Mouse (Mus musculus): ENCODE data around the gene Jup. TPM values are rescaled to one million over a fixed set of nuclear protein-coding genes. Genes with fewer than 3 reads are reported as not detected.
"Not testable (repeated sequence)": the region's sequence is repeated elsewhere in the genome, so short reads cannot be mapped to it uniquely, and the experiment has no call there.

The Jup gene
- total and polyA plus RNA-seq, 3 experiments, result 234 to 318 (median 237) TPM

DNA sequence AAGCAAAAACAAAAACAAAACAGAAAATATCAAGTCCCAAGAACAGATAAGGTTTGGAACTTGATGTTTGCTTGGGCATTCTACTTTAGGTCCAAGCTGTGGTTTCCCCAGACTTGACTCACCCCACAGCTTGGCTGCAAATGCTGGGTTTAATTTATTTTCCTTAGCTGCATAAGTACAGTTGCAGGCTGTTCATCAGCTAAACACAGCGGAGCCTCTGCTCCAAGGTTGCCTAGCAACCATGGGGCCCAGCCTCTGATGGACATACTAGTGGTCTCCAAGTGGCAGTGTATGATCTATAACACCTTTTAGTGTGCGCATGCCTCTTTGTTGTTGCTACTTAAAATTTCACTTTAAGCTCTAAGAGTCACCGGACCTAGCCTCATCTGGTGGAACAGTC lies 61.8 kb downstream of the Jup start:
- 67% methylated on average over 3 of the region's 3 CpGs for WGBS
- Histone ChIP-seq H3K4me1 (ENCODE audit: control insufficient read depth, insufficient read depth, low read length) (no peaks in the 10 kb centered on the region), H3K4me3 (no peak overlapping the region), H3K27ac (no peak overlapping the region), H3K79me2 (replicated peaks; ENCODE audit: control insufficient read depth, insufficient read depth, low read length) (no peaks in the 10 kb centered on the region), H3K9ac (ENCODE audit: low read depth, low read length) (no peak overlapping the region), H3K27me3 (ENCODE audit: control insufficient read depth, insufficient read depth, low read length) (no peaks in the 10 kb centered on the region), H3K36me3 (ENCODE audit: control insufficient read depth, insufficient read depth, low read length) (no peaks in the 10 kb centered on the region)
- no peak for DNase-seq
- TF ChIP-seq EP300 (IDR thresholded peaks at IDR 0.05; ENCODE audit: insufficient read depth, low read depth, low read length), result no peak
- TF ChIP-seq CTCF (IDR thresholded peaks at IDR 0.05), result no peak
- TF ChIP-seq POLR2A (IDR thresholded peaks at IDR 0.05; ENCODE audit: insufficient read depth, low read depth, low read length), result no peak
- intact Hi-C loops (cut with DNase I), result no loop called here

DNA sequence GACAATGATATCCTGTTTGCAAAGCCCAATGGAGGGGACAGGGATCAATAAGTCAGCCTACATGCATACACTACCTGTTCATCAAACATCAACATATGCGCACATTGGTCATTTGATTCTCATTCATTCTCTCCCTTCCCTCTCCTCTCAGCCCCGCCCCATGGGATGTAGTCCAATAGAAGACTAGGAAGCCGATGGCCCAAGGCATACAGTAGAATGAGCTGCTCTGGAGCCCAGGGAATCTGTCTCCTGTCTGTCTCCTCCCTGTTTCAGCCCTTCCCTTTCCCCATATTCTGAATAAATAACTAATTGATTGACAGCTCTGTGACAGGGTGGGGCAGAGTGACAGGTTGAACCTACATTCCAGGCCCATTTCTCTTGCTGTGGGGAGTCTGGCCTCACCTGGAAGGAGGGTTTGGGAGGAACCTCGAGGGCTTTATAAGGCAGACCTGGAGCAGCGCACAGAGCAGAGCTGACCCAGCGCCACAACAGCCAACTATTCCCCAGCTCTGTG lies 63.6 kb downstream of the Jup start, which contains the start of gene Gast:
Gast (plus strand) TSS at position 464 of the 514 bp plus-strand sequence.
- 70% methylated on average over 6 of the region's 6 CpGs for WGBS
- no peak for TF ChIP-seq POLR2A (IDR thresholded peaks at IDR 0.05; ENCODE audit: insufficient read depth, low read depth, low read length)
- TF ChIP-seq EP300 (IDR thresholded peaks at IDR 0.05; ENCODE audit: insufficient read depth, low read depth, low read length), result no peak
- no peak for TF ChIP-seq CTCF (IDR thresholded peaks at IDR 0.05)
- DNase-seq, result no peak

DNA sequence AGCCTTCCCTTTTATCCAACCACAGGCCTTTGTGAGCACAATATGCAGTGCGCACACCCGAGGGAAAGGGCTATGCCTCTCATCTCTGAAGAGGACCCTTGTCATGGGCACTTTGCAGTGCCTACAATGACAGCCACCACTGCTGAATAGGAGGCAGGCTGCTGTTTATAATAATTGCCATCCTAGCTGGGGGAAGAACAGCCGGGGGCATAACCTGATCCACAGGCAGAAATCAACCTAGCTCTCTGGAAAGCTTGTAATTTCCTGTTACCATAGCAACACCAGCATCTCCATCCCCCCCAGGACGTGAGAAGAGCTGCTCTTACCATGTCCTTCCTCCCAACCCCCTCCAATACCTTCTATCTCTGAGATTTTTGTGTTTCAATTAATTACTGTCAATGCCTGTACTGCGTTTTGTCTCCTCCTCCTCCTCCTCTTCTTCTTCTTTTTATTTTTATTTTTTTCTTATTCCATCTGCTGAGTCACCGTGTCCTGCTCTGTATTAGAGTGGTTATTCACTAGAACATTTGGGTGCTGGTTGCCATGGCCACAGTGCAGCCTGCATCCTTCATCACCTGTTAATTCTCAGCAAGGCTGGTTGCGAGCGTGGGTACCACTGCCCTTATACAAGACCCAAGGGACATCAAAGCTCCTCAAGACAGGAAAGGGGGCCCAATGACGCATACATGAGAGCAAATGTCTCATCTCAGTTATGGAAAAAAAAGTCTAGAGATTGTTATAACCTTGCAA lies 64.6 kb downstream of the Jup start:
- no peak overlapping the region for H3K27ac ChIP-seq
- WGBS, result 63% methylated on average over 9 of the region's 9 CpGs
- no peaks in the 10 kb centered on the region for H3K27me3 ChIP-seq (ENCODE audit: control insufficient read depth, insufficient read depth, low read length)
- no peak overlapping the region for H3K9ac ChIP-seq (ENCODE audit: low read depth, low read length)
- H3K4me1 ChIP-seq (ENCODE audit: control insufficient read depth, insufficient read depth, low read length), result no peaks in the 10 kb centered on the region
- TF ChIP-seq EP300 (IDR thresholded peaks at IDR 0.05; ENCODE audit: insufficient read depth, low read depth, low read length) (no peak), POLR2A (IDR thresholded peaks at IDR 0.05; ENCODE audit: insufficient read depth, low read depth, low read length) (no peak), CTCF (IDR thresholded peaks at IDR 0.05) (no peak)
- no peaks in the 10 kb centered on the region for H3K36me3 ChIP-seq (ENCODE audit: control insufficient read depth, insufficient read depth, low read length)
- no peaks in the 10 kb centered on the region for H3K79me2 ChIP-seq (replicated peaks; ENCODE audit: control insufficient read depth, insufficient read depth, low read length)
- no peak overlapping the region for H3K4me3 ChIP-seq
- intact Hi-C loops (cut with DNase I), result no loop called here
- DNase-seq, result no peak

More for the DNA sequence above, 63.6 kb downstream of the Jup start, which contains the start of gene Gast:
- Histone ChIP-seq H3K79me2 (replicated peaks; ENCODE audit: control insufficient read depth, insufficient read depth, low read length) (no peaks in the 10 kb centered on the region), H3K4me1 (ENCODE audit: control insufficient read depth, insufficient read depth, low read length) (no peaks in the 10 kb centered on the region), H3K9ac (ENCODE audit: low read depth, low read length) (no peak within 1 kb of the TSS), H3K36me3 (ENCODE audit: control insufficient read depth, insufficient read depth, low read length) (no peaks in the 10 kb centered on the region), H3K27ac (no peak within 1 kb of the TSS), H3K27me3 (ENCODE audit: control insufficient read depth, insufficient read depth, low read length) (no peaks in the 10 kb centered on the region), H3K4me3 (no peak within 1 kb of the TSS)
- intact Hi-C loops (cut with DNase I), result no loop called here

DNA sequence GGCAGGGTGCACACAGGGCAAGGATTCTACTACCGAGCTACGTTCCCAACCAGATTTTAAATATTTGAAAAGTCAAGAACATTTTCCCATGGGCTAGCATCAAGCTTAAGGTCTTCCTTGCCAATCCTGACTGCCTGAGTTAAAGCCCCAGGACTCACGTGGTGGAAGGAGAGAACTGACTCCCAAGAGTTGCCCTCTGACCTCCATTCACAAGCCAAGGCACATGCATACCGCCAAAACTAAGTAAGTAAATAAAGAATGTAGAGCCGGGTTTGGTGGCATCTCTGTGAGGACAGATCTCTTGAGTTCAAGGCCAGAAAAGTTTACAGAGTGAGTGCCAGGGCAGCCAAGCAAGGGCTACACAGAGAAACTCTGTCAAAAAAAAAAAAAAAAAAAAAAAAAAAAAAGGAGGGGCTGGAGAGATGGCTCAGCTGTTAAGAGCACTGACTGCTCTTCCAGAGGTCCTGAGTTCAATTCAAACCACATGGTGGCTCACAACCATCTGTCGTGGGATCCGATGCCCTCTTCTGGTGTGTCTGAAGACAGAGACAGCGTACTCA lies 66.7 kb downstream of the Jup start:
- 63% methylated on average over 8 of the region's 8 CpGs for WGBS
- H3K27ac ChIP-seq, result not testable (repeated sequence)

DNA sequence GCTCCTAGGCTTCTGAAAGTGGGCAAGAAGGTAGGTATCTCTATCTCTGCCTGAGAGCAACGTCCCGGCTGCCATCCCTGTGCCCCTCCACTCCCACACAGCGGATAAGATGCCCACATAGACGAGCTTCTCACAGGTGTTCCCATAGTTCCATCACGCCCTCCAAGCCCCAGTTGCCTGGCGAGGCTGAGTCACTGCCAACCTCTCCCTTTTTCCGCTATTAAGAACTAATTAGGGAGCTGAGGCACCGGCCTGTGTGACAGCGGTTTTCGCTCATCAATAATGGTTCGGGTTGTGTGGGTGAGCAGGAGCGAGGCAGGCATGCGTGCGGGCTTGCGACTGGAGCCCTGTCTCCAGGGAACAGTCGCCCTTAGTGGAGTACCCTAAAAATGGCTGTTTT lies 67.3 kb downstream of the Jup start:
- H3K27me3 ChIP-seq (ENCODE audit: control insufficient read depth, insufficient read depth, low read length), result no peaks in the 10 kb centered on the region
- H3K4me3 ChIP-seq, result no peak overlapping the region
- no peaks in the 10 kb centered on the region for H3K4me1 ChIP-seq (ENCODE audit: control insufficient read depth, insufficient read depth, low read length)
- intact Hi-C loops (cut with DNase I), result no loop called here
- no peak for TF ChIP-seq CTCF (IDR thresholded peaks at IDR 0.05)
- TF ChIP-seq EP300 (IDR thresholded peaks at IDR 0.05; ENCODE audit: insufficient read depth, low read depth, low read length), result no peak
- TF ChIP-seq POLR2A (IDR thresholded peaks at IDR 0.05; ENCODE audit: insufficient read depth, low read depth, low read length), result no peak
- H3K9ac ChIP-seq (ENCODE audit: low read depth, low read length), result no peak overlapping the region
- 74% methylated on average over 16 of the region's 16 CpGs for WGBS
- H3K79me2 ChIP-seq (replicated peaks; ENCODE audit: control insufficient read depth, insufficient read depth, low read length), result no peaks in the 10 kb centered on the region
- no peaks in the 10 kb centered on the region for H3K36me3 ChIP-seq (ENCODE audit: control insufficient read depth, insufficient read depth, low read length)
- H3K27ac ChIP-seq, result no peak overlapping the region
- DNase-seq, result no peak

More for the DNA sequence above, 66.7 kb downstream of the Jup start:
- H3K4me1 ChIP-seq (ENCODE audit: control insufficient read depth, insufficient read depth, low read length); intact Hi-C loops (cut with DNase I); H3K79me2 ChIP-seq (replicated peaks; ENCODE audit: control insufficient read depth, insufficient read depth, low read length); DNase-seq; H3K27me3 ChIP-seq (ENCODE audit: control insufficient read depth, insufficient read depth, low read length); H3K9ac ChIP-seq (ENCODE audit: low read depth, low read length); H3K36me3 ChIP-seq (ENCODE audit: control insufficient read depth, insufficient read depth, low read length); H3K4me3 ChIP-seq: not testable (repeated sequence)

DNA sequence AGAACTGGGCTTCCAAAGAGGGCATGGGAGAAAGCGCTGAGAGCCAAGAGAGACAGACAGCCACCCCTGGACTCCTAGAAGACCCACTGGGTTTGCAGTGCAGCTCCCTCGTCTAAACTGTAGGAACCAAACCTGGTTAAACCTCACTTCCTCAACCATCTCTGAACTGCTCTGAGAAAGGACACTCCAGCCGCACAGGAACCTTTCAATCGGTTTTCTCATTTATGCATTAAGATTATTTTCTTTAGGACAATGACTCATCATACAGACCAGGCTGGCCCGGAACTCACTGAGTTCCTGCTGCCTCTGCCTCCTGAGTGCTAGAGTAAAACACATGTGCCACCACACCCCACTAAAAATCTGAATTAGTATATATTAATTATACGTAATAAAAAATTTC lies 69.8 kb downstream of the Jup start:
- Histone ChIP-seq H3K4me1 (ENCODE audit: control insufficient read depth, insufficient read depth, low read length) (no peaks in the 10 kb centered on the region), H3K36me3 (ENCODE audit: control insufficient read depth, insufficient read depth, low read length) (no peaks in the 10 kb centered on the region), H3K4me3 (no peak overlapping the region), H3K27me3 (ENCODE audit: control insufficient read depth, insufficient read depth, low read length) (no peaks in the 10 kb centered on the region), H3K27ac (no peak overlapping the region), H3K79me2 (replicated peaks; ENCODE audit: control insufficient read depth, insufficient read depth, low read length) (no peaks in the 10 kb centered on the region), H3K9ac (ENCODE audit: low read depth, low read length) (no peak overlapping the region)
- DNase-seq, result no peak
- 56% methylated on average over 6 of the region's 6 CpGs for WGBS
- intact Hi-C loops (cut with DNase I), result no loop called here
- TF ChIP-seq EP300 (IDR thresholded peaks at IDR 0.05; ENCODE audit: insufficient read depth, low read depth, low read length) (no peak), POLR2A (IDR thresholded peaks at IDR 0.05; ENCODE audit: insufficient read depth, low read depth, low read length) (no peak), CTCF (IDR thresholded peaks at IDR 0.05) (no peak)

Data from heart, adult 2 months (tissue).